Mouse (Mus musculus) lung, adult 2 months (tissue): ENCODE measurements around the gene Polk. TPM values are rescaled to one million over a fixed set of nuclear protein-coding genes. Genes with fewer than 3 reads are reported as not detected.

Experiments used
- DNase-seq: peaks from one replicate; pipeline ENCODE4 v3.0.0; 2022
- H3K4me1 ChIP-seq: fragments of 200-500 bp; 2 replicates; pipeline ENCODE4 v1.6.1; 2011; ENCODE audit warnings: low read length; ENCODE audit not compliant: control insufficient read depth, insufficient read depth
- H3K4me3 ChIP-seq: fragments of 200-500 bp; replicated peaks from 2 replicates; pipeline ENCODE3; 2011; ENCODE audit warnings: low read depth, mild to moderate bottlenecking, control low read depth, low read length; ENCODE audit errors: extremely low read depth
- CTCF ChIP-seq: fragments of 200-500 bp; IDR thresholded peaks from 2 replicates; pipeline ENCODE4 v1.5.1; 2011; ENCODE audit warnings: mild to moderate bottlenecking, low read length, control low read depth; ENCODE audit not compliant: insufficient read depth
- POLR2A ChIP-seq: fragments of 200-500 bp; IDR thresholded peaks from 2 replicates; pipeline ENCODE4 v1.6.1; 2011; ENCODE audit warnings: low read depth, mild to moderate bottlenecking, control low read depth, low read length, borderline replicate concordance; ENCODE audit errors: extremely low read depth
- WGBS: fragments of 180-500 bp; shearing (Covaris S2); methylation state at CpG from one replicate; pipeline ENCODE4 v1.1.7; 2018; 5-methylcytosine and 5-hydroxymethylcytosine counted together
- polyA plus RNA-seq: library from polyadenylated mRNA; depleted of rRNA; stranded (reverse); fragments of >200 nt; gene quantifications from 2 replicates; pipeline ENCODE4 v1.2.3, GENCODE M21; 2012; rRNA removed

Polk gene
- polyA plus RNA-seq, 1 experiment = 3.6 TPM

- TF ChIP-seq CTCF (no peak), POLR2A (no peak)
- DNase-seq = no peak
- 19% methylated on average over 5 of the region's 5 CpGs for WGBS
- Histone ChIP-seq H3K4me3 (no peak overlapping the region), H3K4me1 (peaks cover 24% of the 10 kb centered on the region)
Measured at GRCm38 (mm10) chr13:96434899-96435331, 107.5 kb downstream of the Polk start.

DNA sequence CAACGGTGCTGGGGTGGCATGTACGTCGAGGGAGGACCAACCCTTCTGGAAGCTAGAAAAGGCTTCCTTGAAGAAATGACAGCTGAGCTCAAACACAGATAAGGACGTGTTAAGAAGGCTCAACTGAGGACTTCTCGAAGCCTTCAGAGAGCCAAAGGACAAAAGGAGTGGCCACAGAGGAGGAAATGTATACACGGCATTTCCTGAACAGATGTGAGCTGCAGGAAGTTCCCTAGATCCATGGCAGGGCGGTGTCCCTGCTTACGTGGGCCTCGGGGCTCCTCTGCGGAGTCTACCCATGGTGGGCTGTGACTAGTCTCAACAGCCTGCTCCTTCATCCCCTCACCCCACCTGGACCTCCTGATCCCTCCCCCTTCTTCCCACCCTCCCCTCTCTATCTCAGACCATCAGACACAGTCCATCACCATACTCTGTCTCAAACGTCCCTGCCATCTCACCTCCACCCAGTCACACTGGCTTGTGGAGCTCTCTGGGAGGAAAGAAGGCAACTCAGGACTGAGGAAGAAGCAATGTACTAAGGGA lies 108.7 kb downstream of the Polk start:
- H3K4me3 ChIP-seq = no peak overlapping the region
- WGBS = 23% methylated on average over 11 of the region's 11 CpGs
- no peak for TF ChIP-seq CTCF
- TF ChIP-seq POLR2A = no peak
- DNase-seq = no peak
- peaks cover 24% of the 10 kb centered on the region for H3K4me1 ChIP-seq

DNA sequence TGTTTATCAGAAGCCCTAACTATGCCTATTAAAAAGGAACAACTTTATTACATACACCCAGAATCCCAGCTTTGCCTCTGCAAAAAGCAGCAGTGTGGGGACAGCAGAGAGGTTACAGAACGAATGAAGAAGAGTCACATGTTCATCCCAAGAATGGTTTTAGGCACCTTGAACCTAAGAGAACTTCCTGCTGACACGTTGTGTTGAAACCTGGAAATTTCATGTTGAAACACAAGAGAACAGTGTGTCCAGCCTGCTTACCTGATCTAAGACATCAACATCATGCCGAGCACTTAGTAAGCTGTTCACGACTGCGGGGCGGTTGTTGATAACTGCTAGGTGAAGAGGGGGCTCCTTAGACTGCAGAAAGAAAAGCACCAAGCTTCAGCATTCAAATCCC lies 109.3 kb downstream of the Polk start:
- no peak for TF ChIP-seq CTCF
- TF ChIP-seq POLR2A = no peak
- no peak for DNase-seq
- Histone ChIP-seq H3K4me1 (peaks cover 24% of the 10 kb centered on the region), H3K4me3 (no peak overlapping the region)
- WGBS = 66% methylated on average over 6 of the region's 6 CpGs

- Histone ChIP-seq H3K4me1 (peaks cover 24% of the 10 kb centered on the region), H3K4me3 (no peak overlapping the region)
- WGBS = 59% methylated on average over 3 of the region's 3 CpGs
- no peak for TF ChIP-seq CTCF
- TF ChIP-seq POLR2A = no peak
- no peak for DNase-seq
Measured at GRCm38 (mm10) chr13:96432376-96432811, 110.0 kb downstream of the Polk start.

- WGBS = 34% methylated on average over 12 of the region's 12 CpGs
- TF ChIP-seq CTCF (peak; percentile 93), POLR2A (no peak)
- H3K4me3 ChIP-seq = no peak overlapping the region
- peak; percentile 86 for DNase-seq
- H3K4me1 ChIP-seq = peaks cover 24% of the 10 kb centered on the region
Measured at GRCm38 (mm10) chr13:96431595-96432156, 110.7 kb downstream of the Polk start.

Other genes starting within 250 kb of the Polk start
- 6.3 and 10.5 TPM in 2 replicates for gene Poc5, start 154.3 kb downstream of the Polk start, polyA plus RNA-seq
- 0.06 TPM in 1 of 2 replicates, not detected in the other for gene Ankdd1b, start 71.4 kb downstream of the Polk start, polyA plus RNA-seq
- gene Gm17622, start 51.8 kb downstream of the Polk start, polyA plus RNA-seq = not detected in 2 replicates
- gene Col4a3bp, start within 50 bp of the Polk start, polyA plus RNA-seq = 15.2 and 21.4 TPM in 2 replicates
- 13.6 and 18.2 TPM in 2 replicates for gene Hmgcr, start 128.4 kb upstream of the Polk start, polyA plus RNA-seq
- not detected in 2 replicates for gene Ankrd31, start 205.7 kb upstream of the Polk start, polyA plus RNA-seq